Mouse (Mus musculus) erythroblast, embryonic 14.5 days (primary cell): ENCODE results near the gene Nhsl2. TPM values are rescaled to one million over a fixed set of nuclear protein-coding genes. Genes with fewer than 3 reads are reported as not detected.

Source experiments
- H3K27me3 ChIP-seq: 2 replicates; pipeline ENCODE4 v1.6.1; 2012; ENCODE audit warnings: inconsistent platforms; ENCODE audit not compliant: control insufficient read depth
- H3K36me3 ChIP-seq: 2 replicates; pipeline ENCODE4 v1.6.1; 2012; ENCODE audit warnings: mild to moderate bottlenecking, inconsistent platforms; ENCODE audit not compliant: control insufficient read depth
- H3K4me1 ChIP-seq: 2 replicates; pipeline ENCODE4 v1.6.1; 2012; ENCODE audit warnings: inconsistent platforms; ENCODE audit not compliant: control insufficient read depth
- H3K4me3 ChIP-seq: replicated peaks from 2 replicates; pipeline ENCODE3; 2012; ENCODE audit warnings: moderate library complexity, mild to moderate bottlenecking, inconsistent platforms
- H3K9me3 ChIP-seq: 2 replicates; pipeline ENCODE4 v1.6.1; 2012; ENCODE audit warnings: low read length, inconsistent platforms, mixed read lengths; ENCODE audit not compliant: control insufficient read depth
- GATA1 ChIP-seq: IDR thresholded peaks from 2 replicates; pipeline ENCODE4 v1.6.1; 2012; ENCODE audit warnings: low read length, inconsistent platforms, mixed read lengths
- TAL1 ChIP-seq: IDR thresholded peaks from 3 replicates; pipeline ENCODE4 v1.6.1; 2012; ENCODE audit warnings: low read length, inconsistent platforms, mixed read lengths
- polyA plus RNA-seq: library from polyadenylated mRNA; stranded (reverse); fragments of >175 nt; gene quantifications from 2 replicates; pipeline ENCODE4 v1.2.3, GENCODE M21; 2012

The Nhsl2 gene
- polyA plus RNA-seq, 1 experiment: not detected

DNA sequence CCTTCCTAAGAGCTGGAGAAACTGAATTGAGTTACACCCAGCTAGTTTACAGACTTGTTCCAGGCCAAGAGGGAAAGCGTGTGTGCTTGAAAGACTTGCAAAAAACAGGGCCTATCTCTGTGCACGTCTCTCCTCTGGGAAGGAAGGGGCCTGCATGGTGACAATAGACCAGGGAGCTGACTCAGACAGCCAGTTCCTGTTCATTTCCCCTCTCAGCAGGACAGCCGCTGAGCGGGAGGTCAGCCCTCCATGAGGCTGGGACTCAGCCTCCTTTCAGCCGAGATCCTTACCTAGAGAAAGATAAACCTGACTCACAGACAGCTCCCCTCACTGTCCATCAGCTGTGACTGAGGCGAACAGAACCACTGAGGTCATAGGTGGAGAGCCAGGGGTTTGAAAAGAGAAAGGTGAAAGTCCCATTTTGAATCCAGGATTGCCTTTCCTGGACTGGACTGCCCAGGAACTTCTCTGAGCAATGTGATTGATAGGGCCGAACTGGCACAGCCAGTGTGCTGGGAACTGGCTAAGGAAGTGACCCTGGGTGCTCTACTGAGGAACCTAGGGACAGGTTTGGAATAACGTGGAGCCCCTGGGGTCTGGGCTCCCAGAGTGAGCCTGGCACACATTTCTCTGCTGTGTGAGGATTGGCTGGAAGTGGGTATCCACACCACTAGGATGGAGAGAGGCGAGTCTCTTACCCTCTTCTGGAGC, 168.2 kb downstream of the Nhsl2 start:
- Histone ChIP-seq H3K4me3 (no peak overlapping the region), H3K4me1 (no peaks in the 10 kb centered on the region), H3K9me3 (no peaks in the 10 kb centered on the region), H3K36me3 (no peaks in the 10 kb centered on the region), H3K27me3 (peaks cover 18% of the 10 kb centered on the region)
- TF ChIP-seq TAL1 (no peak), GATA1 (no peak)

DNA sequence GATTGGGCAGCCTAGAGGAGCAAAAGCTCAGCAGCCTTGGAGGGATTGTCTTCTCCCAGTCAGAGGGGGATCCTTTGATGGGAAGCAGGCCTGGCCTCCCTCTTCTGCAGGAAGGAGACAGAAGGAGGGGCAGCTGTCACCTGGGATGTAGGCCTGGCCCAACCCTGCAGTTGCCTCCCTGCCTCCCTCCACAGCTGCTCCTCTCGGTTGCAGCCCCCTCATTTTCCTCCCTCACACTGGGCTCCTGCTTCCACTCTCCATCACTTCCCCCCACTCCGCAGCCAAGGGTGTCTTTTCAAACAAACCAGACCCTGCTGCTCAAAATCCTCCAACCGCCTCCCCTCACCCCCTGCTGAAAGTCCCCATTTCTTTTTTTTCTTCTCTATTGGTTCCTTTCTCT, 169.7 kb downstream of the Nhsl2 start:
- peaks cover 14% of the 10 kb centered on the region for H3K27me3 ChIP-seq
- H3K4me1 ChIP-seq: no peaks in the 10 kb centered on the region
- H3K36me3 ChIP-seq: no peaks in the 10 kb centered on the region
- TF ChIP-seq TAL1 (no peak), GATA1 (no peak)
- no peak overlapping the region for H3K4me3 ChIP-seq
- H3K9me3 ChIP-seq: no peaks in the 10 kb centered on the region

DNA sequence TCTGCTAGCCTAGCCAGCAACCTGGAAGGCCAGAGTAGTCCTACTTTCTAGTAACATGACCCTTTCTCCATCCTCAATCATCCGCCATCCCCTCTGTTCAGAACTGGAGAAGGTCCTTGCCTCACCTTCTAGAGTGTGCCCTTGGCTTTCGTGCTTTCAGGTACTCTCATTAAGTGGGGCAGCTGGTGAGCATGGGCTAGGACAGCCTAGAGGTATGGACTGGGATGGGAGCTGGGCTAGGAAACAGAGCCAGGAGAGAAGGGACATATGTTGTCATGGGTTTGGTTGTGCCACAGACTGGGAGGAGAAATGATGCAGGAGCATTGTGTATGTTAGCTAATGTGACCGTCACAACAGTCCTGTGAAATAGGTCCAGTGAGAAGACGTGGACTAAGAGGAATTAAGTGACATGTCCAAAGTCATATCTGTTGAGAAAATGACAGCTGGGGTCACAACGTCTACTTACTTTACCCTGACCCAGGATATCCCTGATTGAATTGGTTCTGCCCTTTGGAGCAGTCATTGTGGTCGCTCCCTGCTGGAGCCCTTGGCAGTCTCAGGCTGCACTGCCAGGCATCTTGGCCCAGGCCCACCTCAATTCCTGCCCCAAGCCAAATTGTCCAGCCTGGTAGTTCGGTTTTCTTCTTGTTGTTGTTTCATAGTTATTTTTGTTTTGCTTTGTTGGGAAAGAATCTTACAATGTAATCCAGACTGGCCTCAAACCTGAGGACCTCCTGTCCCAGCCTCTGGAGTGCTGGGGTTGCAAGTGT, 170.5 kb downstream of the Nhsl2 start:
- Histone ChIP-seq H3K27me3 (peaks cover 14% of the 10 kb centered on the region), H3K36me3 (no peaks in the 10 kb centered on the region), H3K9me3 (no peaks in the 10 kb centered on the region), H3K4me1 (no peaks in the 10 kb centered on the region), H3K4me3 (no peak overlapping the region)
- no peak for TF ChIP-seq TAL1
- TF ChIP-seq GATA1: no peak

DNA sequence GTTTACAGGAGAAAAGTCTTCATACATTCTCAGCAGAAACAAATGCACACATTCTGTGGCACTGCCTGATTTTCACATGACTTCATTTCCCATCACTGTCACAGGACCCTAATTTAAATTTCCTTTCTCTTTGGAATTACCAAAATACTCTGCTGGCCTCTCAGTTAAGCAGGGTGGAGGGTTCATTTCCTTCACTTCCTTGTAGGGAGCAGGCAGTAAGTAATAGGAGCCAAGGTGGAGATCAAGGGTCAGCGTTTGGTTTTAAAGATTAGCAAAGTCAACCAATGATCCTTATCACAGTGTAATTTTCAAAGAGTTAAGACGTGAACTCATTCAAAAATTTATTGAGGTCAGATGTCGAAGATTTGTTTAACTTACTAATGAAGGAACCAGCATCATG, 175.8 kb downstream of the Nhsl2 start:
- Histone ChIP-seq H3K27me3 (peaks cover 6% of the 10 kb centered on the region), H3K9me3 (no peaks in the 10 kb centered on the region), H3K36me3 (no peaks in the 10 kb centered on the region), H3K4me3 (no peak overlapping the region), H3K4me1 (no peaks in the 10 kb centered on the region)
- TF ChIP-seq TAL1: no peak
- TF ChIP-seq GATA1: no peak

DNA sequence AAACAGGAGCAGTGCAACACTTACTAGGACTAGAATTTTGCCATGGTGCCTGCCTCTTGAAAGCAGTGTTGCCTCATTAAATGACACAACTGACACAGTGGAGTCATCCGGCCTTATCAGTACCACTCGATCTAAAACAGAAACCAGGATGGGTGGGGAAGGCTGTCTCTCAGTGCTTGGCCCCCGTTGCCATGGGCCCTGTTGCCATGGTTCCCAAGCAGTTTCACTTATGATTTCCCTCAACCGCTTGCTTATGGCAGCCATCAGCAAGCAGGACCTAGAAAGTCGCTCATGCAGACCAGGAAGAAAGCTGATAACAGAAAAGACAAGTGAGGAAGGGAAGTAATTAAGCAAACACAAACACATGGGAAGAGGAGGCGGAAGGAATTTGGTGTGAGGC, 182.7 kb downstream of the Nhsl2 start:
- Histone ChIP-seq H3K27me3 (peaks cover 6% of the 10 kb centered on the region), H3K4me1 (peaks cover 3% of the 10 kb centered on the region), H3K4me3 (no peak overlapping the region), H3K9me3 (no peaks in the 10 kb centered on the region), H3K36me3 (no peaks in the 10 kb centered on the region)
- TF ChIP-seq GATA1 (peak; percentile 40; the same call in 1 of the 2 replicates), TAL1 (no peak)

DNA sequence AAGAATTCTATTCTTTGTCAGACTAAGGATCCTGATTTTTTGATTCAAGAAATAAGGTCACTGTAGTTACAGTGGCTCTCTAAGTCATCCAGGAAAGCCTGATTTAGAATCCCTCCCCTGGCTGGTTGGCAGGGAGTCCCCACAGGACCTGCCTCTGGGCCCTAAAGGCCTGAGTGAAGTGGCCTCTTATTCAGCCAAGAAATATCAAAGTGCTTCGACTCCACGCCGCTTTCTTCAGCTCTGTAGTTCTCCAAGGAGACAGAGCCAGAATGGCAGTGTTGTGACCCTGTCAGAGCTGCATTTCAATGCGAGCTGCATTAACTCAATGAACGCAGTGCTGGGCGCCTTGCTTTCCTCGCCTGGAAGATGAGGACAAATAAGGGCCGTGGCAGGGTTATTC, 183.2 kb downstream of the Nhsl2 start:
- TF ChIP-seq GATA1 (no peak), TAL1 (no peak)
- Histone ChIP-seq H3K4me3 (no peak overlapping the region), H3K27me3 (peaks cover 6% of the 10 kb centered on the region), H3K36me3 (no peaks in the 10 kb centered on the region), H3K9me3 (no peaks in the 10 kb centered on the region), H3K4me1 (peaks cover 8% of the 10 kb centered on the region)

DNA sequence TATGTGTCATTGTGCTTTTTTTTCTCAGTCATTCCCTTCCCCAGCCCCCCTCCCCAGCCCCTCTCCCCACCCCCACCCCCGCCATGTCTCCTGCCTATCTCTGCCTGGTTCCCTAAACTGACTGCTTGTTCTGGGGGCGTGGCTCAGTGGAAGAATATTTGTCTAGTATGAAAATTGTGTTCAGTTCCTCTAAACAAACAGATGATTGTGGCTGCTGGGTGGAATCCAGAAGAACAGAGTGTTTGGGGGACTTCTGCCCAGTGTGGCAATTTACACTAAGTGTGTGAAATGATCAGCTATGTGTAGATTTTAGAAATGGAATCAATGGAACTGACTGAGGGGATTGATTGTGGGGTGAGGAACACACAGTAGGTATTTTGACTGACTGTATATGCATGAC, 184.4 kb downstream of the Nhsl2 start:
- Histone ChIP-seq H3K4me3 (no peak overlapping the region), H3K9me3 (no peaks in the 10 kb centered on the region), H3K36me3 (no peaks in the 10 kb centered on the region), H3K27me3 (peaks cover 10% of the 10 kb centered on the region), H3K4me1 (peaks cover 8% of the 10 kb centered on the region)
- TF ChIP-seq TAL1 (no peak), GATA1 (no peak)

DNA sequence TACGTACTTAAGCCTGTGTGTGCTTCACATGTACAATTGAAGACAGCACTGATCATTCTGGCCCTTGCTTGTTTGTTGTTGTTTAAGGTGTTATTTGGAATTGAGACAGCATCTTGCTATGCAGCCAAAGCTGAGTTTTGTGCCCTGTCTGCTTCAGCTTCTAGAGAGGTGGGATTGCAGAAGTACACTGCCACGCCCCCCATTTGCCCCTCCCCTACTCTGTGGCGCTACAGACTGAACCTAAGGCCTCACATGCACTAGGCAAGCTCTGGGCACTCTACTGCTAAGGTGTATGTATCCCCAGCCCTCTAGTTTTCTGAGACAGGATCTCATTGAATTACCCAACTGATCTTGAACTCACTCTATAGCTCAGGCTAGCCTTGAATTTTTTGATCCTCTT, 186.5 kb downstream of the Nhsl2 start:
- H3K36me3 ChIP-seq: no peaks in the 10 kb centered on the region
- H3K9me3 ChIP-seq: no peaks in the 10 kb centered on the region
- no peak for TF ChIP-seq GATA1
- TF ChIP-seq TAL1: no peak

DNA sequence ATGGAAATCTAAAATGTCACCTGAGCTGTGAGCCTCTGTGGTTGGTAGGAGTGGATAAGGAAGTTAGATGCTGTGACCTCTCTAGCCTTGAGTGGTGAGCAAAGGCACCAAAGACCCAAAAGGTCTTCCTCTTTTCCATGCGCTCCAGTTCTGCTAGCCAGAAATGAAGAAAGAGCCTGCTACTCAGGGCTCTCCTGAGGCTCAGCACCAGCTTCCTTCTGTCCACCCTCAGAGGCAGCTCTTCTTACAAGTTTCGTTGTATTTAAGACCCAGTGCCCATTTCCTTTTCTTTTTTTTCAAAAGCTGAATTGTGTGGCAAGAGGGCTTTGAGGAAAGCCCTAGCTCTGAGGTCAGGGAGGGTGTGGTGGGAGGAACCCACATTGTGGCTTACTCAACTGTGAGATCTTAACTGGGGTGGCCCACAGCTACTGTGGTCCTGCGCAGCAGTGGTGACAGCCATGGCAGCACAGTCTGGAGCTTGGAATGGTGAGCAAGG, 187.7 kb downstream of the Nhsl2 start:
- no peak overlapping the region for H3K4me3 ChIP-seq
- H3K9me3 ChIP-seq: no peaks in the 10 kb centered on the region
- peaks cover 6% of the 10 kb centered on the region for H3K4me1 ChIP-seq
- H3K36me3 ChIP-seq: no peaks in the 10 kb centered on the region
- TF ChIP-seq TAL1 (no peak), GATA1 (no peak)
- peaks cover 4% of the 10 kb centered on the region; the same call in 1 of the 2 replicates for H3K27me3 ChIP-seq

More for the DNA sequence above, 186.5 kb downstream of the Nhsl2 start:
- peaks cover 8% of the 10 kb centered on the region for H3K4me1 ChIP-seq
- H3K27me3 ChIP-seq: peaks cover 4% of the 10 kb centered on the region; the same call in 1 of the 2 replicates
- H3K4me3 ChIP-seq: no peak overlapping the region
